Mouse (Mus musculus) left cerebral cortex, adult 2 months (tissue): ENCODE data around the gene Rnf220. TPM values are rescaled to one million over a fixed set of nuclear protein-coding genes. Genes with fewer than 3 reads are reported as not detected.
"Not testable (repeated sequence)": the region's sequence is repeated elsewhere in the genome, so short reads cannot be mapped to it uniquely, and the experiment has no call there.

Source experiments
- DNase-seq, 2 experiments: peaks; one replicate each; pipeline ENCODE4 v3.0.0; 2021 to 2022; ENCODE audit warnings: low spot score in 2 of 2, mixed read lengths in 1 of 2; ENCODE audit errors: extremely low spot score in 1 of 2
- H3K27ac ChIP-seq: fragments of 200-600 bp; 2 replicates; pipeline ENCODE4 v1.8.1; 2022
- H3K4me3 ChIP-seq: fragments of 200-600 bp; 2 replicates; pipeline ENCODE4 v1.8.1; 2022
- CTCF ChIP-seq: fragments of 200-600 bp; IDR thresholded peaks from 2 replicates; pipeline ENCODE4 v1.8.1; 2022; ENCODE audit warnings: antibody characterized with exemption, mild to moderate bottlenecking, moderate library complexity
- intact Hi-C: fragments of 180-260 bp; cut with DNase I; formaldehyde crosslinking; loops from one replicate; pipeline ENCODE4 v1.15.1; 2025
- total RNA-seq, 2 experiments: library from RNA; stranded (reverse); gene quantifications; 2 replicates each; pipeline ENCODE4 v1.2.3; 2021

The Rnf220 gene
- total RNA-seq, 2 experiments from 2014 or later, result 192 to 199 TPM

DNA sequence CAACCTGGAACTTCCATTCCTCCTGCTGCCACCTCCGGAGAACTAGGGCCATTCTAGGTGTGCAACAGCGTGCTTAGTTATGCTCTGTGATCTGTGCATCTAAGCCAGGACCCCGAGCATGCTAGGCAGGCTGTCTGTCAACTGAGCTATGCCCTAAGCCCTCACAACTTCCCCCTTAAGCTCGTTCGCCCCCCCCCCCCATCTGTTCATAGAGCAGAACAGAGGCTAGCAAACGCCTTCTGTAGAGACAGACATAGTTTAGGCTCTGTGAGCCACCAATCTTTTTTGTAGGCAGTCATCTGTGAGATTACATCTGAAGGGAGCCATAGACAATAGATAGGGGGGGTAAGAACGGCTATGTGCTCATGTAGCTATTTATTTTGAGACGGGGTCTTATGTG, 233.9 kb downstream of the Rnf220 start:
- no peak overlapping the region for H3K4me3 ChIP-seq
- intact Hi-C loops, result no loop called here
- no peak for TF ChIP-seq CTCF
- DNase-seq, result no peak
- no peak overlapping the region for H3K27ac ChIP-seq

DNA sequence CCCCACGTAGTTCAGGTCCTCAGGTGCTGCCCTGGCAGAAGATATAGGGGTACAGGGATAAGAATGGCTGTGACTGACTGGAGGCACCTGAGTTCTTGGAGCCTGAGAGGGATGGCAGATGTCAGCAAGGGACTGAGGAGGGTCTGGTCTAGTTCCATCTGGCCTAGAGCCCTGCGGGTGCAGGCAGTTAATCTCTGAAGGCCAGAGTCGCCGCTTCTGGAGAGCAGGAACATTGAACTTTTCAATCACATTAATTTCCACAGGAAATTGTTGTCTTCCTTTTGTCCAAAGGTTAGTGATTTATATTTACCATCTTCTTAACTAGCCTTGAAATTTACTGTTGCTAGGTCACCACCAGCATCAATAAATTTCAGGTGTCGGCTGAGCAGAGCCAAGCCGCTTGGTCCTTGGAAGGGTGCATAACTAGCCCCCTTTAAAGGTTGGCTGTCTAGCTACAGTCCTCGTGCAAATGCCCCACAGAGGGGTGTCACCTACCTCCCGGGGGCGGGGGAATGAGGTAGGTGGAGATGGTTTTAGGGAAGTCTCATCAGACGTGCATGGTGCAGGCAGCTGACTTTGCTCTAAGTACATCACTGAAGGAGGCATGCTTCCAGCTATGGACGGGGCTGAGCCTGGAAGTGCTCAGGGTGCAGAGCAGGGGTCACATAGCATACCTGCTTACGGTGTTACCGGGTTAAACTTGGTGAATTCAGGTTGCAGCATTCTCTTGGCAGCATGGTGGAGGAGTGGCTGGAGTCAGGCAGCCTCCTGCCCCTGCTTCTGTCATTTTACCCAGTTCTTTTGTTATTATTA, 234.5 kb downstream of the Rnf220 start:
- no peak for TF ChIP-seq CTCF
- Histone ChIP-seq H3K4me3 (no peak overlapping the region), H3K27ac (no peak overlapping the region)
- DNase-seq, result no peak
- intact Hi-C loops, result no loop called here

DNA sequence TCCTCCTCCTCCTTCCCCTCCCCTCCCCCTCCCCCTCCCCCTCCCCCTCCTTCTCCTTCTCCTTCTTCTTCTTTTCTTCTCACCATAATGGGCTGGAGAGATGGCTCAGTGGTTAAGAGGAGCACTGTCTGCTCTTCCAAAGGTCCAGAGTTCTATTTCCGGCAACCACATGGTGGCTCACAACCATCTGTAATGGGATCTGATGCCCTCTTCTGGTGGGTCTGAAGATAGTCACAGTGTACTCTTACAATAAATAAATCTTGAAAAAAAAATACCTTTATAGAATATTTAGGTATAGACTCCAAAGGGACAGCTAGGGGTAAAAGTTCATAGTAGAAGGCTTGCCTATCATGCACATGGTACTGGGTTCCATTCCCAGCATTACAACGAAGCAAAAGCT, 235.6 kb downstream of the Rnf220 start:
- intact Hi-C loops, result no loop called here
- TF ChIP-seq CTCF, result no peak; the same call in 1 of the 2 replicates
- no peak overlapping the region for H3K27ac ChIP-seq
- H3K4me3 ChIP-seq, result no peak overlapping the region
- no peak for DNase-seq

DNA sequence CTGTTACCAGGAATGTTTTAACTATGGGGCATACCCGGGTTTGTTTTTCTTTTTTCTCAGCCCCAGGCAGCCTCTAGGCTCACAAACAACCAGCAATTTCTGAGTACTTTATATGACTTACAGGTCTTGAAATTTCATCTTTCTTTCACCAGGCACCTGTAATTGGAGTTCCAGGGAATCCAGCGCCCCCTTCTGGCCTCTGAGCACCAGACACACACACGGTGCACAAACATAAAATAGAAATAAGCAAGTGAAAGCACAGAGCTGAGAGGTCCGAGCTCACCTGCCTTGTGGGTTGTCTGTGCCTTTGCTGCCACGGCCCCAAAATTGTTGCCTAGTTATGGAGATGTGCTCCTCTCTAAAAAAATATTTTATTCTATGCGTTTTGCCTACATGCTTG, 236.9 kb downstream of the Rnf220 start:
- intact Hi-C loops, DNase-seq, H3K27ac ChIP-seq, H3K4me3 ChIP-seq: not testable (repeated sequence)

DNA sequence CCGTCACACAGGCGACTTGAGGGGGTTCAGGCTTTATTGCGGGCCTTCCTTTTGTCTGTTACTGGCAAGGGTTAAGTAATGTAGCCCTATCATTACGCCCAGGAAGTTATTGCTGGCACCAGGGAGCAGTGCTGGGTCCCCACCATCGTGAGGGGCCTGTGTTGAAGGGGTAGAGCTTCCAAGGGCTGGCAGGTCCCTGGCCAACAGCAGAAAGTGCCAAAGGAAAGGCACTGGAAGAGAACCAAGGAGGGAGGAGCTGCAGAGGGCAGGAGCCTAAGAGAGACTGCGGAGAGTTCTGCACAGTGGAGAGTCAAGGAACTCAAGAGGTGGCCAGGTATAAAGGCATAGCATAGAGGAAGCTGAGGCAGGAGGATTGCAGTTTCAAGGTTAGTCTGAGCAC, 242.2 kb downstream of the Rnf220 start:
- intact Hi-C loops, result no loop called here
- H3K4me3 ChIP-seq, result no peak overlapping the region
- TF ChIP-seq CTCF, result no peak
- DNase-seq, result no peak
- no peak overlapping the region for H3K27ac ChIP-seq

DNA sequence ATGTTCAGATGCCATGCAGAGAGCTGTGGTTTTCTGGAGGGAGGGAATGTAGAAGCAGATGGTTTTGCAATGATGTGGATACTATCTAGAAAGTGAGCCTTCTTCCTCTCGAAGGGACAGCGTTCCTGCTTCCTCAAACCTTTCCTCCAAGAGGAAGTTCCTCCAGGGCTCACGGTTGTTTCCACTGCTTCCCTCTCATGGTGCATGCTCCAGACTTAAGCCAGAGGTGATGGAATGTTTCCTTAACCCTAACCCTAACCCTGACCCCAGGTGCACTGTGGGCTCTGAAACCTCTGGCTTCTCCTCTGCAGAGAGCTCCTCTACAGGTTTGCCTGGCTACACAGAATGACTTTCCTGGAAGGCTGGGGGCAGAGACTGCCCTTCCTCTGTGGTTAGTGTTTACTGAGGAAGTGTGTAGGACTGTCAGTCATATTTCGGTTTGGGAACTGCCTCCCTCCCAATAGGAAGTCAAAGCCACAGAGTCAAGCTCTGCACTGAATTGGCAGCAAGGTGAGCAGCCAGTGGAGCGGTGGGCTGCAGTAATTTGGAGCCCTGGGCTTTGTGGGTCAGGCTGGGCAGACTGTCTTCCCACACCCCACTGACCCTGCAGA, 242.7 kb downstream of the Rnf220 start:
- Histone ChIP-seq H3K4me3 (no peak overlapping the region), H3K27ac (no peak overlapping the region)
- intact Hi-C loops, result no loop called here
- no peak for TF ChIP-seq CTCF
- DNase-seq, result no peak

DNA sequence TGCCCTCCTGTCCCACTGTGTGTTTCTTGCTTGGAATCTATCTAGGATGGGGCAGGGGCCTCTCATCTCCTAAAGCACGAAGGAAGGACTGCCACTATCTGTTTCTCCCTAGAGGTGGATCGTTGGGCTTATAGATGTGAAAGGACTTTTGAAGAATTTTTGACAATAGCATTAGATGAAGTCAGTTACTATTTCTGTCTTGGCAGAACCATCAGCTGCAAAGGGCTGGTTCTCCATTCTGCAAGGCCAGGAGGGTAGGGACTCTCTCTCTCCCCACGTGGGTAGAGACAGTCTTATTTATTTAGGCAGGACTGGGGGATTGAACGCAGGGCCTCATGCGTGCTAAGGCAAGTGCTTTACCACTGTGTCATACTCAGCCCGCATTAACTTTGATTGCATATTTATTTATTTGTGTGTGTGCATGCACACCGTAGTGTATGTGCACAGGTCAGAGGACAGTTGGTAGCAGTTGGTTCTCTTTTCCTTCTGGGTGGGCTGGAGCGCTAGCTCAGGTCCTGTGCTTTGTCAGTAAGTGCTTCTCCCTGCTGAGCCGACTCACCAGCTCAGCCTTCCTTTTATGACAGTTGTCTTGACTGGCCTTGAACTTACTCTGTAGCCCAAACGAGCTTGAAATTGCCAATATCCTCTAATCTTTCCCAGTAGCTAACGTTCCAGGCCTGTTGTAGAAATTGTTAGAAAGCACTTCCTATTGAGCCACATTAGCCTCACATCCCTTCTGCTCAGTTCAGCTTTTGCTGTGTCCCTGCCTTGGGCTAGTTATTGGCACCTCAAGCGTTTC, 243.4 kb downstream of the Rnf220 start:
- intact Hi-C loops, result no loop called here
- Histone ChIP-seq H3K4me3 (no peak overlapping the region), H3K27ac (no peak overlapping the region)
- no peak for TF ChIP-seq CTCF
- DNase-seq, result no peak

DNA sequence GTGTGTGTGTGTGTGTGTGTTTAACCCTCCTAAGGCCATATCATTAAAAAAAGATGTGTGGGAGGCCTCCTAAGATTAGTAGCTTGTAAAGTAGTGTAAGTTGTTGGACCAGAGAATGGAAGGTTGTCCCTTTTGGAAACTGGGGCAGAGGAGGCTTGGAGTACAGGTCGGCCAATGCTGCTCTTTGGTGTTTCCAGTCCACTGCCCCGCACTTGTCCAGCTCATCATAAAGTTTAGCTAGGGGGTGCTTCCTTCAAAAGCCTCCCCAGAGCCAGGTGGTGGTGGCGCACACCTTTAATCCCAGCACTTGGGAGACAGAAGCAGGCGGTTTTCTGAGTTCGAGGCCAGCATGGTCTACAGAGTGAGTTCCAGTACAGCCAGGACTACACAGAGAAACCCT, 244.1 kb downstream of the Rnf220 start:
- H3K27ac ChIP-seq, result no peak overlapping the region
- intact Hi-C loops, result no loop called here

DNA sequence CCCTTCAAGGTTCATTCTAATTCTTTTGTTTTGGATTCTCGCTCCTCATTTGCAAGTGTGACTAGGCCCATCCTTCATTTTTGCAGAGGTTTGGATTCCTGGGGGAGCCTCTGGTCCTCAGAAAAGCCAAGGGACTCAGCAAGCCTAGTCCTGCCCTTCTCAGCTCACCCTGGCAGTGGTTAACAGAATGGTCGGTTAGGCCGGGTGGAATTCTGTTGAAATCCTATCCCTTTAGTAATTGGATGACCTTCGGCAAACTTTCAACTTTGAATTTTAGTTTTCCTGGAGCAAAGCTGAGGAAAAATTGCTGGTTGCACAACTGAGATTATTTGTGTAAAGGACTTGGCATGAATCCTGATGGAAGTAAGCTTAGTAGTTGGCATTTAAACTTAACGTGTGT, 244.5 kb downstream of the Rnf220 start:
- DNase-seq, result no peak
- TF ChIP-seq CTCF, result no peak
- Histone ChIP-seq H3K27ac (peak overlapping the region; percentile 61), H3K4me3 (peak overlapping the region; percentile 89)
- intact Hi-C loops, result no loop called here

More for the DNA sequence above, 244.1 kb downstream of the Rnf220 start:
- no peak overlapping the region for H3K4me3 ChIP-seq
- no peak for TF ChIP-seq CTCF
- no peak for DNase-seq

DNA sequence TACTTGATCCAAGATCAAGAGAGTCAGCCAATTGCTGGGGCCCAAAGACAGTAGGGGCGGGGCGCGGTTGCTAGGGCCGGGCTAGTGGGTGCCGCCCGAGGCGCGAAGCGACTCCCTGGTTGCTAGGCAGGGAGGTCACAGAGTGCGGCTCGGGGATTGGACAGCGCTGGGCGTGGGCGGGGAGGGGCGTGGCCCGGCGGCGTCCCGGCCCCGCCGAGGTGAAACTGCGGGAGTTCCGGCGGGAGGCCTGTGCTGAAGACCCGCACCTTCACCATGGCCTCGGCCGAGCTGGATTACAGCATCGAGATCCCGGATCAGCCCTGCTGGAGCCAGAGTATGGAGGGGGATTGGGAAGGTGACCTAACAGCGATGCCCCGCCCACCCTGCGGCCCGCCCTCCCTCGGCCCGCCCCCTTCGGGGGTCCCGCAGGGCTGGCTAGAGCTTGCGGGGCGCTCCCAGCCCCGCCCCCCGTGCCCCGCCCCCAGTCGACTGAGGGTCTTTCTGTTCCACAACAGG, 245.0 kb downstream of the Rnf220 start, which contains the start of the genes Tmem53 and Armh1:
Gene Tmem53 (plus strand): TSS at position 151 of the 516 bp plus-strand sequence.
Gene Armh1 (minus strand): TSS at position 325 of the 516 bp plus-strand sequence.
- intact Hi-C loops, result no loop called here
- Histone ChIP-seq H3K4me3 (peak within 1 kb of the TSS; percentile 89), H3K27ac (peak within 1 kb of the TSS; percentile 61)
- peak; percentile 78 to 85 for DNase-seq
- no peak for TF ChIP-seq CTCF

DNA sequence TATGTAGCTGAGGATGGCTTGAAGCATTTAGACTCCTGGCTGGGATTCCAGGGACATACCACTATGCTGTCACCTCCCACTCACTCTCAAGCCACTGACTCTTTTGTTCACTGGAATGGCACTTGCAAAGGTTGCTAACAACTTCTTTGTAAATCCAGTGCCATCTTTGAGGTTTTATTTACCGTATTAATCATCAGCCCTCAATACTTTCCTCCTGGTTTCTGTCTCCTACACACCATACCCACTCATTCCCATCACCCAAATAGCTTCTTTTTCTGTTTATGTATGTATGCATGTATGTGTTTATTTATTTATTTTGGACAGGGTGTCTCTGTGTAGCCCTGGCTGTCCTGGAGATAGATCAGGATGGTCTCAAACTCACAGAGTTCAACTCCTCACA, 245.9 kb downstream of the Rnf220 start:
- intact Hi-C loops, result no loop called here
- TF ChIP-seq CTCF, result no peak
- DNase-seq, result no peak
- no peak overlapping the region for H3K27ac ChIP-seq
- no peak overlapping the region for H3K4me3 ChIP-seq

DNA sequence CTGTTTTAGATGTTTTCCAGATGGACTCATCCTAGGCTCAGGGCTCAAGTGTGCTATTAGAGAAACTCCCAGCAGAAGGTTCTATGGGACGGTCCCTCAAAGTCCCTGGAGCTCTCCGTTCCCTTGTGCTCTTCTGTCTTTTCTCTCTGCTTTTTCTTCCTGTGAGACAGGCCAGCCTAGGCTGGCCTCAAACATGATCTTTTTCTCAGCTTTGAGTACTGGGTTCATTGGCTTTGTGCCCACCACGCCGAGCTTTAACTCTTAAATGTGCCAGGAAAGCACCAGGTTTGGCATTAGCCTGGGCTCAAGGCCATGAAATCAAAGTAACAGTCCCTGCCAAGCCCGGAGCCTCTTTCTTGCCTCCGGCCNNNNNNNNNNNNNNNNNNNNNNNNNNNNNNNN, 256.0 kb downstream of the Rnf220 start:
- intact Hi-C loops, result no loop called here
- TF ChIP-seq CTCF, result no peak
- DNase-seq, result no peak

More for the DNA sequence above, 256.0 kb downstream of the Rnf220 start:
- H3K4me3 ChIP-seq, result no peak overlapping the region
- H3K27ac ChIP-seq, result no peak overlapping the region
